Mouse (Mus musculus) MEL (cell line): Measurements from ENCODE around the gene Sdr39u1. TPM values are rescaled to one million over a fixed set of nuclear protein-coding genes. Genes with fewer than 3 reads are reported as not detected.

Experiments used
- DNase-seq: peaks from one replicate; pipeline ENCODE4 v3.0.0; 2011; ENCODE audit warnings: low read depth, low spot score
- H3K27ac ChIP-seq: 2 replicates; pipeline ENCODE4 v1.5.1; 2012; ENCODE audit warnings: low read depth, mild to moderate bottlenecking, control low read depth, low read length, moderate library complexity; ENCODE audit not compliant: control insufficient read depth
- H3K27me3 ChIP-seq, 2 experiments: fragments of 150-350 bp in 1 of 2; sonication (generic) in 1 of 2; 2 replicates each; pipeline ENCODE4 v1.6.1; 2012; ENCODE audit warnings: low read length in 2 of 2, mild to moderate bottlenecking in 2 of 2, improper control_type of control experiment in 1 of 2, moderate library complexity in 1 of 2; ENCODE audit not compliant: insufficient read depth in 2 of 2, control insufficient read depth in 1 of 2
- H3K36me3 ChIP-seq, 2 experiments: 2 replicates each; pipeline ENCODE4 v1.6.1; 2012 to 2014; ENCODE audit warnings: low read length in 2 of 2, improper control_type of control experiment in 1 of 2, inconsistent platforms in 1 of 2, mild to moderate bottlenecking in 1 of 2; ENCODE audit not compliant: insufficient read depth in 2 of 2, control insufficient read depth in 1 of 2
- H3K4me1 ChIP-seq, 2 experiments: fragments of 150-350 bp in 1 of 2; sonication (generic) in 1 of 2; 2 replicates each; pipeline ENCODE4 v1.6.1; 2012; ENCODE audit warnings: low read length in 2 of 2, improper control_type of control experiment in 1 of 2, mild to moderate bottlenecking in 1 of 2; ENCODE audit not compliant: insufficient read depth in 2 of 2, control insufficient read depth in 1 of 2
- H3K4me3 ChIP-seq, 2 experiments: fragments of 150-350 bp in 1 of 2; sonication (generic) in 1 of 2; 2 replicates each; pipeline ENCODE4 v1.5.1; 2012; ENCODE audit warnings: low read depth in 2 of 2, low read length in 2 of 2, mild to moderate bottlenecking in 2 of 2, moderate library complexity in 2 of 2, control low read depth in 1 of 2, improper control_type of control experiment in 1 of 2; ENCODE audit not compliant: control insufficient read depth in 1 of 2, insufficient read depth in 1 of 2
- H3K79me2 ChIP-seq: 2 replicates; pipeline ENCODE4 v1.6.1; 2012; ENCODE audit warnings: mild to moderate bottlenecking, low read length, moderate library complexity; ENCODE audit not compliant: control insufficient read depth, poor library complexity, insufficient read depth
- H3K9ac ChIP-seq: 2 replicates; pipeline ENCODE4 v1.6.1; 2012; ENCODE audit warnings: low read depth, mild to moderate bottlenecking, control low read depth, low read length, moderate library complexity; ENCODE audit not compliant: control insufficient read depth, poor library complexity, severe bottlenecking
- H3K9me3 ChIP-seq: fragments of 150-350 bp; sonication (generic); replicated peaks from 2 replicates; pipeline ENCODE4 v1.6.1; 2012; ENCODE audit warnings: mild to moderate bottlenecking, low read length, improper control_type of control experiment, moderate library complexity; ENCODE audit not compliant: insufficient read depth
- BHLHE40 ChIP-seq: IDR thresholded peaks from 2 replicates; pipeline ENCODE4 v1.6.1; 2012; ENCODE audit warnings: low read depth, mild to moderate bottlenecking, inconsistent platforms, low read length, improper control_type of control experiment, borderline replicate concordance
- CHD1 ChIP-seq: IDR thresholded peaks from 2 replicates; pipeline ENCODE4 v1.6.1; 2012; ENCODE audit warnings: low read depth, mild to moderate bottlenecking, inconsistent platforms, low read length, improper control_type of control experiment
- CHD2 ChIP-seq: IDR thresholded peaks from 2 replicates; pipeline ENCODE4 v1.6.1; 2011; ENCODE audit warnings: low read length, improper control_type of control experiment
- CTCF ChIP-seq, 3 experiments: IDR thresholded peaks in 2 of 3; conservative IDR thresholded peaks in 1 of 3; 2 replicates each; pipeline ENCODE4 v1.5.1; 2011 to 2012; ENCODE audit warnings: low read length in 3 of 3, low read depth in 2 of 3, mild to moderate bottlenecking in 2 of 3, improper control_type of control experiment in 1 of 3, inconsistent platforms in 1 of 3, mixed read lengths in 1 of 3, moderate library complexity in 1 of 3; ENCODE audit not compliant: control insufficient read depth in 1 of 3, insufficient read depth in 1 of 3, poor library complexity in 1 of 3, severe bottlenecking in 1 of 3
- E2F4 ChIP-seq: IDR thresholded peaks from 2 replicates; pipeline ENCODE4 v1.6.1; 2011; ENCODE audit warnings: low read depth, low read length, improper control_type of control experiment, borderline replicate concordance
- ETS1 ChIP-seq: IDR thresholded peaks from 2 replicates; pipeline ENCODE4 v1.6.1; 2012; ENCODE audit warnings: low read depth, mild to moderate bottlenecking, inconsistent platforms, low read length, improper control_type of control experiment, moderate library complexity
- GABPA ChIP-seq: IDR thresholded peaks from 2 replicates; pipeline ENCODE4 v1.6.1; 2012; ENCODE audit warnings: low read depth, mild to moderate bottlenecking, inconsistent platforms, low read length, improper control_type of control experiment, moderate library complexity
- GATA1 ChIP-seq: IDR thresholded peaks from 2 replicates; pipeline ENCODE4 v1.6.1; 2011; ENCODE audit warnings: low read depth, low read length, improper control_type of control experiment
- JUND ChIP-seq: IDR thresholded peaks from 2 replicates; pipeline ENCODE4 v1.6.1; 2011; ENCODE audit warnings: low read depth, mild to moderate bottlenecking, improper control_type of control experiment, low read length
- KAT2A ChIP-seq: conservative IDR thresholded peaks from 2 replicates; pipeline ENCODE4 v1.6.1; 2012; ENCODE audit warnings: low read depth, low read length, improper control_type of control experiment, inconsistent platforms
- MAFK ChIP-seq: IDR thresholded peaks from 2 replicates; pipeline ENCODE4 v1.6.1; 2011; ENCODE audit warnings: low read depth, mild to moderate bottlenecking, low read length, improper control_type of control experiment, borderline replicate concordance
- MAX ChIP-seq: IDR thresholded peaks from 2 replicates; pipeline ENCODE4 v1.6.1; 2011; ENCODE audit warnings: low read length, improper control_type of control experiment
- MAZ ChIP-seq: IDR thresholded peaks from 2 replicates; pipeline ENCODE4 v1.6.1; 2012; ENCODE audit warnings: low read depth, mild to moderate bottlenecking, inconsistent platforms, low read length, improper control_type of control experiment
- MEF2A ChIP-seq: IDR thresholded peaks from 2 replicates; pipeline ENCODE4 v1.6.1; 2014; ENCODE audit warnings: low read depth, mild to moderate bottlenecking, inconsistent platforms, low read length, improper control_type of control experiment; ENCODE audit not compliant: poor library complexity, insufficient replicate concordance, severe bottlenecking; ENCODE audit errors: extremely low read depth
- MXI1 ChIP-seq: IDR thresholded peaks from 2 replicates; pipeline ENCODE4 v1.6.1; 2011; ENCODE audit warnings: mild to moderate bottlenecking, low read depth, low read length, improper control_type of control experiment
- MYB ChIP-seq: IDR thresholded peaks from 2 replicates; pipeline ENCODE4 v1.6.1; 2011; ENCODE audit warnings: mild to moderate bottlenecking, low read depth, low read length, improper control_type of control experiment
- MYC ChIP-seq: IDR thresholded peaks from 2 replicates; pipeline ENCODE4 v1.6.1; 2011; ENCODE audit warnings: low read depth, mild to moderate bottlenecking, low read length, improper control_type of control experiment, moderate library complexity
- NELFE ChIP-seq: IDR thresholded peaks from 2 replicates; pipeline ENCODE4 v1.6.1; 2011; ENCODE audit warnings: low read depth, low read length, improper control_type of control experiment
- NRF1 ChIP-seq: IDR thresholded peaks from 2 replicates; pipeline ENCODE4 v1.6.1; 2014; ENCODE audit warnings: low read depth, mild to moderate bottlenecking, inconsistent platforms, low read length, improper control_type of control experiment, moderate library complexity; ENCODE audit not compliant: poor library complexity, insufficient read depth, severe bottlenecking
- POLR2A ChIP-seq, 2 experiments: IDR thresholded peaks; 2 replicates each; pipeline ENCODE4 v1.6.1; 2011 to 2012; ENCODE audit warnings: low read length in 2 of 2, mild to moderate bottlenecking in 2 of 2, control low read depth in 1 of 2, improper control_type of control experiment in 1 of 2, low read depth in 1 of 2, moderate library complexity in 1 of 2; ENCODE audit not compliant: control insufficient read depth in 1 of 2, insufficient read depth in 1 of 2, poor library complexity in 1 of 2
- POLR2AphosphoS2 ChIP-seq: IDR thresholded peaks from 2 replicates; pipeline ENCODE4 v1.6.1; 2011; ENCODE audit warnings: low read length, improper control_type of control experiment
- POLR2AphosphoS5 ChIP-seq: IDR thresholded peaks from 2 replicates; pipeline ENCODE4 v1.6.1; 2012; ENCODE audit warnings: low read depth, borderline replicate concordance, mild to moderate bottlenecking, inconsistent platforms, low read length, moderate library complexity, mixed read lengths
- RAD21 ChIP-seq: IDR thresholded peaks from 2 replicates; pipeline ENCODE4 v1.6.1; 2011; ENCODE audit warnings: mild to moderate bottlenecking, low read depth, low read length, improper control_type of control experiment
- SIN3A ChIP-seq: IDR thresholded peaks from 2 replicates; pipeline ENCODE4 v1.6.1; 2012; ENCODE audit warnings: low read length, improper control_type of control experiment, inconsistent platforms
- SMC3 ChIP-seq: IDR thresholded peaks from 2 replicates; pipeline ENCODE4 v1.6.1; 2011; ENCODE audit warnings: low read depth, low read length, improper control_type of control experiment
- TBP ChIP-seq: IDR thresholded peaks from 2 replicates; pipeline ENCODE4 v1.8.0; 2011; ENCODE audit warnings: low read depth, low read length, improper control_type of control experiment
- TCF12 ChIP-seq: IDR thresholded peaks from 2 replicates; pipeline ENCODE4 v1.6.1; 2014; ENCODE audit warnings: low read depth, mild to moderate bottlenecking, inconsistent platforms, low read length, improper control_type of control experiment, moderate library complexity
- UBTF ChIP-seq: IDR thresholded peaks from 2 replicates; pipeline ENCODE4 v1.6.1; 2012; ENCODE audit warnings: low read depth, mild to moderate bottlenecking, inconsistent platforms, low read length, improper control_type of control experiment, moderate library complexity, borderline replicate concordance; ENCODE audit not compliant: insufficient read depth
- USF2 ChIP-seq, 2 experiments: IDR thresholded peaks; 2 replicates each; pipeline ENCODE4 v1.6.1; 2011 to 2012; ENCODE audit warnings: improper control_type of control experiment in 2 of 2, low read length in 2 of 2, borderline replicate concordance in 1 of 2, inconsistent platforms in 1 of 2, low read depth in 1 of 2, mild to moderate bottlenecking in 1 of 2; ENCODE audit not compliant: insufficient read depth in 1 of 2
- ZC3H11A ChIP-seq: IDR thresholded peaks from 2 replicates; pipeline ENCODE4 v1.6.1; 2012; ENCODE audit warnings: low read depth, mild to moderate bottlenecking, inconsistent platforms, low read length, improper control_type of control experiment
- polyA plus RNA-seq, 2 experiments: library from polyadenylated mRNA; stranded (reverse) in 1 of 2; unstranded in 1 of 2; fragments of >175 nt in 1 of 2; fragments of >200 nt in 1 of 2; gene quantifications; 2 replicates each; pipeline versions ENCODE4 v1.2.1 to v1.2.4; 2012; ENCODE audit warnings: low replicate concordance in 2 of 2, low read depth in 1 of 2; ENCODE audit not compliant: insufficient read length in 2 of 2, insufficient read depth in 1 of 2, missing spikeins in 1 of 2
- total RNA-seq: library from RNA; depleted of rRNA; stranded (reverse); fragments of 300-350 nt; gene quantifications from 2 replicates; pipeline ENCODE4 v1.2.3, GENCODE M21; 2012

Sdr39u1 gene
- total and polyA plus RNA-seq, 3 experiments = 1.1 to 2.3 TPM; not detected in 1

DNA sequence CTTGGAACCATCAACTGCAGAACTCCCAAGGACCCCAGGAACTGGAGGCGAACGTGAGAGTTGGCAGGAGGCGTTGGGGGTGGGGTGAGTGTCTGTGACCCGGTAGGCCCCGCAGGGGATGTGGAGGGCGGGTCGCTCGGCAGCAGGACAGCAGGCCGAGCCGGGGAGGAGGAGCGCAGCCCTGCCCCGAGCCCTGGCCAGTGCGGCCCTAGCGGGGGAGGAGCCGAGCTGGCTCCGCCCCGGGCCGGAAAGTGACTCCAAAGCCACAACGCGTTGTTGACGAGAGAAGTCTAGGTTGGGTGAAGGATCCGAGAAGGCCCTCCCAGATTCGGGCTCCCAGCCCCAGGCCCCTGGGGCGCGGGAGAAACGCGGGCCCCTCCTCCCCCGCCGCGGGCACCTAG is 15.4 kb downstream of the Sdr39u1 start, which contains the start of gene Khnyn (continued):
- TF ChIP-seq USF2 (IDR thresholded peaks at IDR 0.05; ENCODE audit: borderline replicate concordance in 1 of 2, insufficient read depth in 1 of 2, low read depth in 1 of 2, low read length in 2 of 2) = no peak
- peak; percentile 75 for TF ChIP-seq TBP
- TF ChIP-seq GATA1 = no peak
- TF ChIP-seq ETS1 = 0 out of 2 replicates have a peak, but pooled peaks have one; percentile 20
- peak; percentile 54 for TF ChIP-seq NELFE
- TF ChIP-seq CHD1 = no peak
- peak; percentile 30; the same call in 1 of the 2 replicates for TF ChIP-seq MXI1
- no peak for TF ChIP-seq E2F4
- TF ChIP-seq UBTF = peak; percentile 84; the same call in 1 of the 2 replicates
- TF ChIP-seq POLR2A (IDR thresholded peaks at IDR 0.05; ENCODE audit: control insufficient read depth in 1 of 2, insufficient read depth in 1 of 2, low read depth in 1 of 2, low read length in 2 of 2, poor library complexity in 1 of 2) = peak in 1 of 2 experiments; percentile 67; a peak in 2 of 4 replicates
- no peak for TF ChIP-seq RAD21
- no peak for TF ChIP-seq POLR2AphosphoS5
- peak; percentile 59 for TF ChIP-seq SIN3A
- TF ChIP-seq MAZ = peak; percentile 56; the same call in 1 of the 2 replicates
- TF ChIP-seq CTCF (IDR thresholded peaks at IDR 0.05 in 2 of 3, conservative IDR thresholded peaks at IDR 0.05 in 1 of 3; ENCODE audit: control insufficient read depth in 1 of 3, insufficient read depth in 1 of 3, low read depth in 2 of 3, low read length in 3 of 3, poor library complexity in 1 of 3, severe bottlenecking in 1 of 3) = no peak
- TF ChIP-seq ZC3H11A = no peak
- TF ChIP-seq SMC3 = no peak
- TF ChIP-seq MAFK = no peak
- 0 out of 2 replicates have a peak, but pooled peaks have one; percentile 47 for TF ChIP-seq MEF2A
- TF ChIP-seq TCF12 = peak; percentile 43; the same call in 1 of the 2 replicates
- TF ChIP-seq JUND = no peak
- TF ChIP-seq MYC = no peak
- TF ChIP-seq GABPA = no peak
- TF ChIP-seq, all 39 proteins: peak for 15

DNA sequence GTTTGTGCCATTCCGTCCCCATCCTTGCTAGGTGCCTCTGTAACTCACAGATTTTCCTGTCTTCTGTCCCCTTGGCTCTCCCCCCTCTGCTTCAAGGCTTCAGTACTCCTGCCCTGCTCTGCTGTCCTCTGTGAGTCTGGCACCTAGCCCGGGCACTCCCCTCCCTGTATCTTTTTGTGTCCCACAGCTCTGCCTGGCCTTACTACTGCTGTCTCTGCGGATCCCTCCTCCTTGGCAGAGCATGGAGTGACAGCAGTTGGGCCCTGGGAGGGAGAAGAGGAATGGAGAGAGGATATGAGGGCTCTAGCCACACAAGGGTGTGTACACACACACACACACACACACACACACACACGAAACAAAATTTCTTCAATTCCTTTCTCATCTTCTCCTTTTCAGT is 15.9 kb downstream of the Sdr39u1 start, which contains the start of gene Cbln3:
Gene Cbln3, minus strand, starts transcription at position 227 of the 400 bp plus-strand sequence.
- peak; percentile 74 for DNase-seq
- Histone ChIP-seq H3K4me1 (peaks cover 4 to 29% of the 10 kb centered on the region in 2 experiments), H3K4me3 (peak within 1 kb of the TSS; percentile 63 to 90), H3K9ac (peak within 1 kb of the TSS; percentile 68), H3K27me3 (no peaks in the 10 kb centered on the region), H3K9me3 (no peaks in the 10 kb centered on the region), H3K36me3 (peaks cover 0 to 10% of the 10 kb centered on the region in 2 experiments; a peak in 3 of 4 replicates), H3K79me2 (peaks cover 4% of the 10 kb centered on the region), H3K27ac (peak within 1 kb of the TSS; percentile 66)
- TF ChIP-seq BHLHE40 = no peak
- TF ChIP-seq POLR2AphosphoS2 = no peak
- TF ChIP-seq CHD2 = no peak
- TF ChIP-seq UBTF = no peak
- TF ChIP-seq MAX = no peak
- TF ChIP-seq MXI1 = no peak
- TF ChIP-seq TCF12 = no peak
- no peak for TF ChIP-seq MAZ
- TF ChIP-seq E2F4 = no peak
- TF ChIP-seq NRF1 = no peak
- no peak for TF ChIP-seq KAT2A
- TF ChIP-seq MYB = no peak
- no peak for TF ChIP-seq USF2 (IDR thresholded peaks at IDR 0.05; ENCODE audit: borderline replicate concordance in 1 of 2, insufficient read depth in 1 of 2, low read depth in 1 of 2, low read length in 2 of 2)
